Mouse (Mus musculus) layer of hippocampus, adult 11-12 months (tissue): ENCODE measurements around the gene Tenm3.
A peak's percentile ranks its signal among the peaks of the same experiment; 100 is the strongest.

ENCODE experiments used
- DNase-seq: peaks from one replicate; pipeline ENCODE4 v3.0.0; 2022; ENCODE audit warnings: low spot score

The Tenm3 gene

GRCm38 (mm10) chr8:48322655-48323265 lies 521.0 kb downstream of the Tenm3 start:
- DNase-seq = no peak

DNA sequence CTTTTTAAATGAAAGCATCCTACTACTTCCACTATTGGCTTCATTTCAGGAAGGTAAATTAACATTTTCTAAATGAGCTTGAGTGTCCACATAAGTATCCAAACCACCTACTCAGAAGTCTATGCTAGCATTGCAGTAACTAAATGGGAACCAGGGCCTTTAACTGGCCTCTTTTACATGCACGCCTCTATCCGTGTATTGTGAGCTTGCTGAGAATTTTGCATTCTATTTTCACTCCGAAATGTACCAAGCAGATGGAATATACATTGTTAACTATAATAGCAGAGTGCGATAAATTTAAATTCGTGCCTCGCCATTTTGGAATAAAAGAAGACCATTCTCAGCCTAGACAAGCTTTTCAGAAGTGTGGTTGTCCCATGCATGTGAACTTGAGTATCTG lies 521.5 kb downstream of the Tenm3 start:
- DNase-seq = no peak

DNA sequence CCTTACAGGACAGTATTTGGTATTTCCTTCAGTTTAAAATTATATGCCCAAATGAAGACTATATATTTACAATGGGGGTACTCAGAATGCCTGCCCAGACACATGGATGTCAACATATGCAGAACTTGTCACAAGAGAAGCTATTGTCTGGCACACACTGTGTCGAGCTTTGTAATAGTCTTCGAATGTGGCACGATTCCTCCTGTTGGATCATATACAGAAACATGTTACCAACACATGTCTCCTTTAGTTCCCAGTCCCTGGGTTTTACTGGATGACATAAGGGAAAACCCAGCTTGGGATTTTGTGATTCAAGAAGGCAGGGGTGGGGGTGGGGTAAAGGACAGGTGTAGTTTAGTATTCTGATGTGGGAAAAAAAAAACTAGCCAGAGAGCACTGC lies 524.1 kb downstream of the Tenm3 start:
- no peak for DNase-seq

- no peak for DNase-seq
Observed at GRCm38 (mm10) chr8:48317498-48317897, 526.3 kb downstream of the Tenm3 start.

GRCm38 (mm10) chr8:48315605-48316004 lies 528.1 kb downstream of the Tenm3 start:
- DNase-seq = no peak

GRCm38 (mm10) chr8:48313985-48314368 lies 529.8 kb downstream of the Tenm3 start:
- no peak for DNase-seq

GRCm38 (mm10) chr8:48313210-48313984 lies 530.4 kb downstream of the Tenm3 start:
- no peak for DNase-seq

DNA sequence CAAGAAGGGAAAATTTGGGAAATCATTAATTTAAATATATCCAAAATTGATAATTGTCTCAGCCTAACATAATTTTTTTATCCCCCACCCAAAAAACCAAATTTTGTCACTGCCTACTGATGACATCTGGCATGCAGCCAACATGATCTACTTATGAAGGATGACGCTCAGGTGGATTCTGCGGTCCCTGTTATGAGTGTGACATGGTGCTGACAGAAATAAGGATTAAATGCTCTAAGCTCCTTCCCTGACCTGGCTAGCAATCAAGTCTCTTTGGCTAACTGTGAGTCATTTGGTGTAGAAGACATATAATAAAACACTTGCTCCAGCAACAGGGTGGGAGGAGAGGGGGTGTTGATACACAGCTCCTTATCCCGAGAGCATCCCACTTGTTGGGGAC lies 532.0 kb downstream of the Tenm3 start:
- no peak for DNase-seq

- DNase-seq = no peak
Observed at GRCm38 (mm10) chr8:48310240-48310849, 533.4 kb downstream of the Tenm3 start.

GRCm38 (mm10) chr8:48309191-48309987 lies 534.4 kb downstream of the Tenm3 start:
- DNase-seq = no peak

GRCm38 (mm10) chr8:48304224-48304623 lies 539.5 kb downstream of the Tenm3 start:
- no peak for DNase-seq

GRCm38 (mm10) chr8:48300613-48301037 lies 543.1 kb downstream of the Tenm3 start:
- peak; percentile 26 for DNase-seq

DNA sequence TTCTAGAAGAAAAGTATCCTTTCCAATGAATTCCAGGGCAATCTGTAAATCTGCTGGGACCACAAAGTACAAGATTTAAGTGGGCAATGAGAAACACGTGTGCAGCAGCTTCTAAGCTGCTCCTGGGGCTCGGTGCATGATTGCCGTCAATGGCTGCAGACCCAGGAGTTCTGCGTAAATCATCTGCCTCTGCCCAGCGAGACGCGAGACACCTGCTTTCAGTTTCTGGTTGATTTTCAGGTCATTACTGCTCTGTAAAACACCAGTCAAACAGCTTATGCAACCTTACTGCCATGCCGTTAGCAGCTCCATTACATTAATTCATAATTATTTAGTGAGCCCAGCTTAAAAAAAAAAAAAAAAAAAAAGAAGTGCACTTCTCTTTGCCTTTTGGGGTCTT lies 543.7 kb downstream of the Tenm3 start:
- no peak for DNase-seq

GRCm38 (mm10) chr8:48299341-48299740 lies 544.4 kb downstream of the Tenm3 start:
- no peak for DNase-seq

GRCm38 (mm10) chr8:48296371-48296770 lies 547.4 kb downstream of the Tenm3 start:
- DNase-seq = no peak

- no peak for DNase-seq
Observed at GRCm38 (mm10) chr8:48295558-48295957, 548.2 kb downstream of the Tenm3 start.

- no peak for DNase-seq
Observed at GRCm38 (mm10) chr8:48293797-48294196, 550.0 kb downstream of the Tenm3 start.

GRCm38 (mm10) chr8:48285432-48285831 lies 558.3 kb downstream of the Tenm3 start:
- DNase-seq = no peak

DNA sequence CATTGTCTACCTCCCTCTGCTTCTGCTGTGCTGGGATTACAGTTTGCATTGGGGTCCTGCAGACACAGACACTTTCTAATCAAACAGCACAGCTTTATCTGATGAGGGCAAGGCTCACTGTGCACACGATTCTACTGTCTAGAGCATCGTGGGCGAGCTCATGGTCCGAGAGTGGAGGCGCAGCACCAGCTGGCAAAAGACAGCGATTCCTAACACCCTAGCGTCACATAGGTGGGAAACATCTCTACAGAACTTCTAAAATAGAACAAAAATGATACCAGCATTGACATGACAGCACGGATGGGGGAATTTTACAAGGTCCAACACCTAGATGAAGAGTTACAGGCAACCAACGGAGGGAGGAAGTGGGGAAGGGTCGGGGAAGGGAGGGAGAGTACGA lies 561.9 kb downstream of the Tenm3 start:
- DNase-seq = no peak

DNA sequence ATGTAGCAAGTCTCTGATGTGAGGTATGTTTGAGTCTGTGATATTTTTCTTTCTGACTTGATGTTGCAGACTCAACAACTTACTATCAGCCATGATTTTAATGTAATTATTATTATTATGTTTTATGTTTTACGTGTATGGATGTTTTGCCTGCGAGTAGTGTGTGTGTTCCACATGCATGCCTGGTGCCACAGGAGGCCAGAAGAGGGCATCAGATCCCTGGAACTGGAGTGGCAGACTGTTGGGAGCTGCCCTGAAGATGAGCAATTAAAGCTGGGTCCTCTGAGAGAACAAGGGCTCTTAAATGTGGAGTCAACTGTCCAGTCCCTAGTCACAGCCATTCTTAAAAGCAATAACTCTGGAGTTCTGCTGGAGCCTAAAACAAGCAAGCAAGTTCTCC lies 564.4 kb downstream of the Tenm3 start:
- DNase-seq = no peak

- DNase-seq = no peak
Observed at GRCm38 (mm10) chr8:48277986-48278635, 565.6 kb downstream of the Tenm3 start.

GRCm38 (mm10) chr8:48275066-48275465 lies 568.7 kb downstream of the Tenm3 start:
- DNase-seq = no peak
